Mouse (Mus musculus): Measurements from ENCODE around the gene Krtap10-10. TPM values are rescaled to one million over a fixed set of nuclear protein-coding genes. Genes with fewer than 3 reads are reported as not detected.
A peak's percentile ranks its signal among the peaks of the same experiment; 100 is the strongest.

Gene Krtap10-10
- polyA plus RNA-seq, 1 experiment from 2014 or later, result 2.9 TPM

DNA sequence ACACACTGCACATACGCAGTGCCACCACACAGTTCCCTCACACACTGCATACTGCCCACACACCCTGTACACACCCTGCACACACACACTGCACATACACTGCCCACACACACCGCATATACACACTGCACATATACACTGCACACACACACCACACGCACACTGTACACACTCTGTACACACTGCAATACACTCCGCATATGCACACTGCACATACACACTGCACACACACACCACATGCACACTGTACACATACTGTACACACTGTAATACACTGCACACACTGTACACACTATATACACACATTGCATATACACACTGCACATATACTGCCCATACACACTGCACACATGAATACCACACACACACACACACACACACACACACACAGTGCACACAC lies 17.2 kb upstream of the Krtap10-10 start:
- no peaks in the 10 kb centered on the region for H3K27me3 ChIP-seq
- 95% methylated on average over 4 of the region's 4 CpGs for WGBS
- peak; percentile 37; the same call in 1 of the 2 replicates for ATAC-seq (ENCODE audit: insufficient number of reproducible peaks, low FRiP score, low TSS enrichment, low read depth)
- H3K4me1 ChIP-seq, result no peaks in the 10 kb centered on the region
- no peak overlapping the region for H3K4me3 ChIP-seq (replicated peaks)
- no peak overlapping the region for H3K4me2 ChIP-seq (replicated peaks)
- no peak overlapping the region for H3K27ac ChIP-seq (replicated peaks)
- no peak overlapping the region for H3K9ac ChIP-seq
- H3K36me3 ChIP-seq, result no peaks in the 10 kb centered on the region
- no peaks in the 10 kb centered on the region for H3K9me3 ChIP-seq (replicated peaks)

DNA sequence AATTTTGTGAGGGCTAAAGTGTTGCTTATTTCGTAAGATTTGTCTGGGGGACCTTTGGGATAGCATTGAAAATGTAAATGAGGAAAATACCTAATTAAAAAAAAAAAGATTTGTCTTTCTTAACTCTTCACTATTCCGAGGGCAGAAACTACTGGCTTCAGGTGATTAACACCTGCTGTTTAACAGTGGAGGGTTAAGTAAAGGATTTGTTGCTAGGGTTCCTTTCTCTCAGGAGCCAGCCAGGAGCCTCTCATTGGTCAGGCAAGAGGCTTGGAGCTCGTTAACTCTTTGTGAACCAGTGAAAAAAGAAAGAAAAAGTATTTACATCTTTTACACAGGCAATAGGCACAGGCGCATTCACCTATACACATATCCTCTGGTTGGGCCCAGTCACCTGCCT lies 16.5 kb upstream of the Krtap10-10 start:
- Histone ChIP-seq H3K27me3 (no peaks in the 10 kb centered on the region), H3K9me3 (replicated peaks) (no peaks in the 10 kb centered on the region), H3K27ac (replicated peaks) (no peak overlapping the region), H3K4me3 (replicated peaks) (no peak overlapping the region), H3K4me1 (no peaks in the 10 kb centered on the region), H3K4me2 (replicated peaks) (no peak overlapping the region), H3K36me3 (no peaks in the 10 kb centered on the region), H3K9ac (no peak overlapping the region)
- no peak for ATAC-seq (ENCODE audit: insufficient number of reproducible peaks, low FRiP score, low TSS enrichment, low read depth)
- whole genome bisulfite sequencing, result 24% methylated on average over 4 of the region's 4 CpGs

DNA sequence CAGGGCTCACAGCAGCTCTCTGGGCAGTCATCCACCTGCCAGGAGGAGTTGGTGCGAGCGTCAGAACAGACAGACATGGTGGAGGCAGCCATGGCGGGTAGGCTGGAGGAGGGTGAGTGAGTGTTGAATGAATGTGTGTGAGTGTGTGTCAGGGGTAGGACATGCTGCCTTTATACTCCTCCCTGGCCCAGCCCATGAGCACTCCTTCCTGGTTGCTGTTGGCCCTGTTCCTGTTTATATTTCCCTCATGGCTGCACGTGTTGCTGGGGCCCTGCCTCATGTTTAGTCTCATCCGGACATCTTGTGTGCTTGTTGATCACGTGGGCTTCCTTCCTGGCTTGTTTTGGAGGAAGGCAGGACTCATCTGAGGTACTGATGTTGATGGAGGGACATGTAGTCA lies 8.8 kb upstream of the Krtap10-10 start, which contains the start of gene Krtap10-4:
TSS of gene Krtap10-4 (minus strand) at position 145 of the 400 bp plus-strand sequence.
- no peaks in the 10 kb centered on the region for H3K9me3 ChIP-seq (replicated peaks)
- no peak for ATAC-seq (ENCODE audit: insufficient number of reproducible peaks, low FRiP score, low TSS enrichment, low read depth)
- H3K27me3 ChIP-seq, result no peaks in the 10 kb centered on the region
- H3K4me2 ChIP-seq (replicated peaks), result no peak within 1 kb of the TSS
- H3K4me3 ChIP-seq (replicated peaks), result no peak within 1 kb of the TSS
- no peak within 1 kb of the TSS for H3K27ac ChIP-seq (replicated peaks)
- no peak within 1 kb of the TSS for H3K9ac ChIP-seq
- no peaks in the 10 kb centered on the region for H3K4me1 ChIP-seq
- H3K36me3 ChIP-seq, result no peaks in the 10 kb centered on the region
- WGBS, result 53% methylated on average over 6 of the region's 6 CpGs

DNA sequence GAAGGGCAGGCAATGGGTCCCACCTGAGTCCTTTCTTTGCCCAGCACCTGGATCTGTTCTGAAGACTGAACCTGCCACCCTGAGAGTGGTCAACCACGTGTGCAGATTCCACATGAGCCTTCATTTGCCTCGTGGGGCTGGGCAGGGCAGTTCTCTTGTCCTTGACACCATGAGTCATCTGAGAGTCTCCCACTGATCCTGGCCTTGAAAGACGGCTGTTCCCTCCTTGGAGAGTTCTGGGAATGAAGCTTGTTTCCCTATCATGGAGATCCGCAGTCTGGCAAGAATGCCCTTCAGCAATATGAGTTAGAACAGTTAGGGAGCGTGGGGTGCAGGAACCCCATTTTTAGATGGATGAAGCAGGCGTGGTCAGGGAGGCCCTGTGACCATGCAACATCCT lies 3.3 kb downstream of the Krtap10-10 start:
- Histone ChIP-seq H3K27ac (replicated peaks) (no peak overlapping the region), H3K4me3 (replicated peaks) (no peak overlapping the region), H3K27me3 (no peaks in the 10 kb centered on the region), H3K9me3 (replicated peaks) (0 out of 2 replicates have a peak, but pooled peaks cover 9% of the 10 kb centered on the region), H3K4me2 (replicated peaks) (no peak overlapping the region), H3K9ac (no peak overlapping the region), H3K36me3 (no peaks in the 10 kb centered on the region), H3K4me1 (no peaks in the 10 kb centered on the region)
- WGBS, result 67% methylated on average over 6 of the region's 6 CpGs
- ATAC-seq (ENCODE audit: insufficient number of reproducible peaks, low FRiP score, low TSS enrichment, low read depth), result no peak

DNA sequence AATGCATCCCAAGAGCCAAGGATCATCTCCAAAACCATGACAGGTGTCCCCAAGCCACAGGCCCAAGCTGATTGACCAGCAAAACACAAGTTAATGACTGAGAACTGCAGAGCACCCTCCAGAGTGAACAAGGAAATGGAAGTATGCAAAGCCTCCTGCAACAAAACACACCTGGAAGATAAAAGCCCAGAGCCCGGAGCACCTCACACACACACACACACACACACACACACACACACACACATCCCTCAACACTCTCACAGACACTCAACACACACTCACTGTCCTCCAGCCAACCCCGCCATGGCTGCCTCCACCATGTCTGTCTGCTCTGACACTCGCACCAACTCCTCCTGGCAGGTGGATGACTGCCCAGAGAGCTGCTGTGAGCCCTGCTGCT lies 10.8 kb downstream of the Krtap10-10 start, which contains the start of gene Gm36176:
TSS of gene Gm36176 (plus strand) at position 301 of the 400 bp plus-strand sequence.
- WGBS, result 66% methylated on average over 3 of the region's 3 CpGs
- H3K27ac ChIP-seq (replicated peaks), result no peak within 1 kb of the TSS
- no peak within 1 kb of the TSS for H3K9ac ChIP-seq
- H3K4me1 ChIP-seq, result no peaks in the 10 kb centered on the region
- H3K36me3 ChIP-seq, result no peaks in the 10 kb centered on the region
- no peak for ATAC-seq (ENCODE audit: insufficient number of reproducible peaks, low FRiP score, low TSS enrichment, low read depth)
- no peaks in the 10 kb centered on the region for H3K27me3 ChIP-seq
- no peak within 1 kb of the TSS for H3K4me2 ChIP-seq (replicated peaks)
- H3K9me3 ChIP-seq (replicated peaks), result 0 out of 2 replicates have a peak, but pooled peaks cover 13% of the 10 kb centered on the region
- H3K4me3 ChIP-seq (replicated peaks), result no peak within 1 kb of the TSS

DNA sequence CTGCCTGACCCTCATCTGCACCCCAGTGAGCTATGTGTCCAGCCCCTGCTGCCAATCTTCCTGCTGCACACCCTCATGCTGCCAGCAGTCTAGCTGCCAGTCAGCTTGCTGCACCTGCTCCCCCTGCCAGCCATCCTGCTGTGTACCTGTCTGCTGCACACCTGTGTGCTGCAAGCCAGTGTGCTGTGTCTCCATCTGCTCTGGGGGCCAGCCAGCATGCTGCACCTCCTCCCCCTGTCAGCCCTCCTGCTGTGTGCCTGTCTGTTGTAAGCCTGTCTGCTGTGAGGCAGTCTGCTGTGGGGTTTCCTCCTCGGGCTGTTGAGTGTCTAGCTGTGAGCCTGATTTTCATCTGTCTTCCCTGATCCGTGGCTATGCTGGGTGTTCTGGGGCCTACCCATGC lies 11.2 kb downstream of the Krtap10-10 start:
- Histone ChIP-seq H3K36me3 (no peaks in the 10 kb centered on the region), H3K9ac (no peak overlapping the region), H3K4me2 (replicated peaks) (no peak overlapping the region), H3K4me3 (replicated peaks) (no peak overlapping the region), H3K27me3 (no peaks in the 10 kb centered on the region), H3K27ac (replicated peaks) (no peak overlapping the region), H3K4me1 (no peaks in the 10 kb centered on the region), H3K9me3 (replicated peaks) (0 out of 2 replicates have a peak, but pooled peaks cover 13% of the 10 kb centered on the region)
- no peak for ATAC-seq (ENCODE audit: insufficient number of reproducible peaks, low FRiP score, low TSS enrichment, low read depth)
- WGBS, result 17% methylated on average over 2 of the region's 2 CpGs

DNA sequence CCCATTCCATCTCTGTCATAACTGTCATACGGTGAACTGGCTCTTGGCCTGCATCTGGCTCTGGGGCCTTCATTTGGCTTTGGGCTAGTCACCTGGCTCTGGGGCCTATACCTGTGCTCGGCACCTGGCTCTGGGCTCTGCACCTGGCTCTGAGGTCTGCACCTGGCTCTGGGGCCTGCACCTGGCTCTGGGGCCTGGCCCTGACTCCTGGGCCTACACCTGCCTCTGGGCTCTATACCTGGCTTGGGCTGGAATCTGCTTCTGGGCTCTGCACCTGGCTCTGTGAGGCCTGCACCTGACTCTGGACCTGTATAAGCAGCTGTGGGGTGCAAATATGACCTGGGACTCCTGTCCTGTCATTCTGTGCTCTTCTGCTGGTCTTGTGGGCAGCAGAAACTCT lies 11.8 kb downstream of the Krtap10-10 start:
- H3K27ac ChIP-seq (replicated peaks), result no peak overlapping the region
- no peak overlapping the region for H3K4me3 ChIP-seq (replicated peaks)
- H3K9me3 ChIP-seq (replicated peaks), result 0 out of 2 replicates have a peak, but pooled peaks cover 13% of the 10 kb centered on the region
- H3K27me3 ChIP-seq, result 0 out of 2 replicates have a peak, but pooled peaks cover 2% of the 10 kb centered on the region
- H3K9ac ChIP-seq, result no peak overlapping the region
- 78% methylated on average over 2 of the region's 2 CpGs for WGBS
- no peaks in the 10 kb centered on the region for H3K4me1 ChIP-seq
- no peak for ATAC-seq (ENCODE audit: insufficient number of reproducible peaks, low FRiP score, low TSS enrichment, low read depth)
- H3K4me2 ChIP-seq (replicated peaks), result no peak overlapping the region
- no peaks in the 10 kb centered on the region for H3K36me3 ChIP-seq

DNA sequence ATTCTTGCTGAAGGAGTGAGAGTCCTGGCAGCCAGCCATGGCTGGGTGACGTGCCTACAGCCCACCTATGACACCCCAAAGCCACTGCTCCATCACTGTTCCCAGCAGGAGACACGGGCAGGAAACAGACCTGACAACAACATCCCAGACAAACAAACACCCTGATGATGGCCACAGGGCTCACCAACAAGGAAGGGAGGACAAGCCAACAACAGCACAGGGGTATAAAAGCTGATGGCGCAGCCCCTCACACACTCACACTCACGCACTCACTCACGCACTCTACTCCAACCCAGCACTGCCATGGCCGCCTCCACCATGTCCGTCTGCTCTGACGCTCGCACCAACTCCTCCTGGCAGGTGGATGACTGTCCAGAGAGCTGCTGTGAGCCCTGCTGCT lies 16.8 kb downstream of the Krtap10-10 start, which contains the start of gene Gm10318:
TSS of gene Gm10318 (plus strand) at position 301 of the 400 bp plus-strand sequence.
- WGBS, result 67% methylated on average over 9 of the region's 9 CpGs
- Histone ChIP-seq H3K9ac (no peak within 1 kb of the TSS), H3K4me1 (no peaks in the 10 kb centered on the region), H3K27me3 (0 out of 2 replicates have a peak, but pooled peaks cover 2% of the 10 kb centered on the region), H3K36me3 (no peaks in the 10 kb centered on the region), H3K4me3 (replicated peaks) (no peak within 1 kb of the TSS), H3K4me2 (replicated peaks) (no peak within 1 kb of the TSS), H3K27ac (replicated peaks) (no peak within 1 kb of the TSS), H3K9me3 (replicated peaks) (0 out of 2 replicates have a peak, but pooled peaks cover 3% of the 10 kb centered on the region)
- no peak for ATAC-seq (ENCODE audit: insufficient number of reproducible peaks, low FRiP score, low TSS enrichment, low read depth)

DNA sequence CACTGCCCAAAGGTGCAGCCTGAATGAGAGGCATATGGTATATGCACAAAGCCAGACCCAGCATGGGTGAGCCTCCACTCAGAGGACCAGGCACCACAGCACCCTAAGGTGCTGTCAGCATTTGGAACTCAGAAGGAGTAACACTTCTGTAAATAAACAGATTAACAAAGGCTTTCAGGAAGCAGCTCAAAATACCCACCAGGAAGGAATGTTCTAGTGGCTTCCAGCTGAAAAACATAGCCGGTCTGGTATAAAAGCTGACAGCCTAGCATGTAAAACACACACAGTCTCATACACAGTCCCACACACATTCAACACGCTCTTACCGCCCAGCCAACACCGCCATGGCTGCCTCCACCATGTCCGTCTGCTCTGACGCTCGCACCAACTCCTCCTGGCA lies 25.9 kb downstream of the Krtap10-10 start, which contains the start of gene Gm3285:
TSS of gene Gm3285 (plus strand) at position 301 of the 400 bp plus-strand sequence.
- no peaks in the 10 kb centered on the region for H3K27me3 ChIP-seq
- no peak within 1 kb of the TSS for H3K4me2 ChIP-seq (replicated peaks)
- H3K4me3 ChIP-seq (replicated peaks), result no peak within 1 kb of the TSS
- no peaks in the 10 kb centered on the region for H3K9me3 ChIP-seq (replicated peaks)
- no peak within 1 kb of the TSS for H3K9ac ChIP-seq
- no peaks in the 10 kb centered on the region for H3K36me3 ChIP-seq
- 49% methylated on average over 7 of the region's 7 CpGs for WGBS
- 0 out of 2 replicates have a peak, but pooled peaks cover 6% of the 10 kb centered on the region for H3K4me1 ChIP-seq
- H3K27ac ChIP-seq (replicated peaks), result no peak within 1 kb of the TSS
- no peak for ATAC-seq (ENCODE audit: insufficient number of reproducible peaks, low FRiP score, low TSS enrichment, low read depth)

DNA sequence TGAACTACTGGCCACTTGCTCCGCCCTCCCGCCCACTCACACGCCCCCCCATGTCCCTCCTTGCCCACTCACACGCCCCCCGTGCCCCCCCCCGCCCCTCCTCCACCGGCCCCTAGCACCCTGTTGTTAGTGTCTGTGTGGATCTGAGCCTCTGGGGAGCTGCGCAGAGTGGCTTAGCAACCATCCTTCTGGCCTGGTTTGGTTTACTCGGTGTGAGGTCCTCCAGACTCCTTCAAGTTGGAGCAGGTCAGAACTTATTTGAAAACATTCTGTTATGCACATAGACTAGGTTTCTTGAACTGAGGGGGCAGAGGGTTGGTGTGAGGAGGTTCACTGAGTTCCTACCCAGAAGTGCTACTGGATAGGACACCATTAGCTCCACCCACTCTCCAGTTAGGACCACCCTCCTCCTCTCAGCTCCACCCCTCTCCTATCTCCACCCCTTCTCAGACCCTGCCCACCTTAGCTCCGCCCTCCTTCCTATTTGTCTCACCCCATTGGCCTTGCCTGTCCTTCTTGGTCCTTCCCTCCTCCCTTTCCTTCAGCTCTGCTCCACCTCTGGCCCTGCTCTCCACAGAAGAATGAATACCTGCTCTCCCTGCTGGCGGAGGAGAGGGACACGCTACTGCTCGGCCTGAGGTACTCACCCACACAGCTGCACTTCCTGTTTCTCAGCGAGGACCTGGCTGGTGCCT lies 28.5 kb downstream of the Krtap10-10 start:
- no peaks in the 10 kb centered on the region for H3K9me3 ChIP-seq (replicated peaks)
- peak; percentile 69; the same call in 1 of the 2 replicates for ATAC-seq (ENCODE audit: insufficient number of reproducible peaks, low FRiP score, low TSS enrichment, low read depth)
- WGBS, result 19% methylated on average over 14 of the region's 14 CpGs
- 0 out of 2 replicates have a peak overlapping the region, but pooled peaks have one; percentile 11 for H3K27ac ChIP-seq (replicated peaks)
- peak overlapping the region; percentile 31 for H3K4me2 ChIP-seq (replicated peaks)
- H3K4me3 ChIP-seq (replicated peaks), result peak overlapping the region; percentile 20; the same call in 1 of the 2 replicates
- H3K36me3 ChIP-seq, result no peaks in the 10 kb centered on the region
- no peak overlapping the region for H3K9ac ChIP-seq
- H3K4me1 ChIP-seq, result 0 out of 2 replicates have a peak, but pooled peaks cover 6% of the 10 kb centered on the region
- H3K27me3 ChIP-seq, result no peaks in the 10 kb centered on the region

DNA sequence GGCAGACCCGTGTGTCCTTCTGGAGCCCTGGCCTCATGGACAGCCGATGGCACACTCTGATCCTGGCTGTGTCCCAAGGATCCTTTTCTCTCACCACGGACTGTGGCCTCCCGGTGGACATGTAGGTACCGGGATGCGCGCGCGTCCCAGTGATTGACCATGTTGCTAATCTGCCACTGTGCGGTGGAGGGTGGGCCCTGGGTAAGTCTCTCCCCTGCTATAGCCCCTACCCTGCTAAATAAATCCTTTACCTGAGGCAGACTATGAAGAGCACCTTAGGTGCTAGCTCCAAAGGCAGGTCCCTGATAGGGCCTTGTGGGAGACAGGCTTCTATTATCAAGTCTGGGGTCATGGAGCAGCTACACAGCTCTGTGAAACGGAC lies 29.0 kb downstream of the Krtap10-10 start:
- 21% methylated on average over 11 of the region's 11 CpGs for WGBS
- Histone ChIP-seq H3K27me3 (no peaks in the 10 kb centered on the region), H3K27ac (replicated peaks) (no peak overlapping the region), H3K36me3 (no peaks in the 10 kb centered on the region), H3K4me3 (replicated peaks) (peak overlapping the region; percentile 20; the same call in 1 of the 2 replicates), H3K9me3 (replicated peaks) (no peaks in the 10 kb centered on the region), H3K4me2 (replicated peaks) (peak overlapping the region; percentile 31), H3K4me1 (0 out of 2 replicates have a peak, but pooled peaks cover 6% of the 10 kb centered on the region), H3K9ac (no peak overlapping the region)
- ATAC-seq (ENCODE audit: insufficient number of reproducible peaks, low FRiP score, low TSS enrichment, low read depth), result no peak
